Mouse (Mus musculus) spleen, adult 2 months (tissue): ENCODE data around the gene Arhgap44.

ENCODE experiments used
- CTCF ChIP-seq: fragments of 200-500 bp; IDR thresholded peaks from 2 replicates; pipeline ENCODE4 v1.5.1; 2011; ENCODE audit warnings: mild to moderate bottlenecking, inconsistent platforms; ENCODE audit not compliant: insufficient read depth, insufficient read length, insufficient replicate concordance; ENCODE audit errors: extremely low read depth
- POLR2A ChIP-seq: fragments of 200-500 bp; IDR thresholded peaks from 2 replicates; pipeline ENCODE4 v1.6.1; 2011; ENCODE audit warnings: low read depth, low read length, inconsistent platforms

DNA sequence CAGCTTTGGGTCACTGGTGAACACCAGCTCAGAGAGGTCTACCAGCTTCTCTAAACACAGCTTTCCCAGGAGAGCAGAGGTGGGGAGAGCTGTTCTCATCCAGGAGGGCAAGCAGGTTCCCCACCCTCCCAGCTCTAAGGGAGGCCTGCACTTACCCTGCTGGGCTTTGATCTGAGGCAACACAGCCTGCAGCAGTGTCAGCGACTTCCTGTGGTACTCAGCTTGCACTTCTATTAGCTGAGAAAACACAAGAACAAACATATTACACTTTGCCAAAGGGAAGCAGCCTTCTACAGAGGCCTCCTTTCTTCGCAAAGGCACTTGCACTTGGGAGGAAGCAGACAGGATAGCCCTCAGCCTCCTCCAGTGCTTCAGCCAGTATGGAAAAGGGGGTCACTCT is 123.8 kb downstream of the Arhgap44 start:
- no peak for TF ChIP-seq POLR2A
- no peak for TF ChIP-seq CTCF
